Mouse (Mus musculus) stomach, adult 2 months (tissue): Measurements from ENCODE around the gene Ado. TPM values are rescaled to one million over a fixed set of nuclear protein-coding genes. Genes with fewer than 3 reads are reported as not detected.

ENCODE experiments used
- polyA plus RNA-seq: library from polyadenylated mRNA; depleted of rRNA; stranded (reverse); fragments of >200 nt; gene quantifications from 2 replicates; pipeline ENCODE4 v1.2.3, GENCODE M21; 2012; rRNA removed

Gene Ado
- 9.0 and 14.9 TPM in 2 replicates for polyA plus RNA-seq

DNA sequence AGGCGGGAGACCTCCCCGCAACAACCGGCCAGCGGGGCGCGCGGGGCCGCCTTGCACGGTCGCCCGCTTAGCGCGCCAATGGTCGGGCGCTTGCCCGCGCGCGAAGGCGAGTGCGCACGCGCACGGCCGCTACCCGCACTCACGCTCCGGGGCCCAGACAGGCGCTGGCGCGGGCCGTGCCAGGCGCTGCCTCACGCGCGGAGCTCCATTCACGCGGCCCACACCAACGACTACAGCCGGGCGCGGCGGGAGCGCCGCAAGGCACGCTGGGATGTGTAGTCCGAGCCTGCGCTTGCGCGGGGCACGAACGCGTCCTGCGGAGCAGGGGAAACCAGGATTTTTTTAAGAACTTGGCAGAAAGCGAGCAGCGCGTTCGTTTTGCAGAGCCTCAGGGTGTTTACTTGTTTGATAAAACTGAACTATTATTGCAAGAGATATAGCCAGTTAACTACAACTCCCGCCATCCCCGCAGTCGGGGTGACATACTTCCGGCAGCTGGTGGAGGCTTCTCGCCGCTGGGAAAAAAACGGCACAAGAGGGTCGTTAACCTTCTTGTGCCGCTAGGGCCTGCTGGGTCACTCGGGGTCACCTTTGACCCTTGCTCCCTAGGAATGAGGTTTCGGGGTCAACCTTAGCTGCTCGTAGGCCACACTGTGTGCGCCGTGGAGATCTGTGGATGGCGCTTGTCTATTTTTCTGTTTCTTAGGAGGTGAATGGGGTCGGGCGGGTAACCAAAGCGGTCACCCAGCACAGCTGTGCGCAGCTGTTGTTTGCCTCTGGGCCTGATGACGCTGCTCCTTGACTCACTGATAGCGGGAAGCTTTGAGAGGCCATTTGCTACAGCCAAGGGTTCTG lies at the start of gene Ado:
TSS of gene Ado (minus strand) at position 79 of the 855 bp plus-strand sequence.

GRCm38 (mm10) chr10:67535256-67535655 lies 13.5 kb downstream of the Ado start, which contains the start of gene Egr2:
Gene Egr2 (plus strand): TSS chr10:67535475.

Other genes with a start within 250 kb of the Ado start
- 1.0 and 1.3 TPM in 2 replicates for gene Egr2, start 13.5 kb downstream of the Ado start, polyA plus RNA-seq